Mouse (Mus musculus) liver, embryonic 11.5 days (tissue): ENCODE measurements at regions not wholly inside any gene's neighbourhood (a gene's known extent, or its start where the extent isn't known, plus 50 kb on each side); places are given as distances from the start of the nearest gene placed in this dataset.

Experiments used
- ATAC-seq: fragments of 200-750 bp; cut with Nextera tagmentation; replicated peaks from 2 replicates; pipeline ENCODE4 v1.8.0; 2017; ENCODE audit warnings: moderate number of reproducible peaks, mild to moderate bottlenecking, moderate TSS enrichment, moderate library complexity; ENCODE audit not compliant: low FRiP score
- DNase-seq: peaks from one replicate; pipeline ENCODE4 v3.0.0-alpha.2; 2017; ENCODE audit warnings: low spot score
- H3K27ac ChIP-seq: fragments of 300-500 bp; sonication (generic); 2 replicates; pipeline ENCODE4 v1.5.1; 2014; ENCODE audit warnings: mild to moderate bottlenecking, low read depth, low read length, control low read depth
- H3K27me3 ChIP-seq: fragments of 300-500 bp; sonication (generic); replicated peaks from 2 replicates; pipeline ENCODE4 v1.6.1; 2014; ENCODE audit warnings: low read length, mixed read lengths; ENCODE audit not compliant: control insufficient read depth, insufficient read depth
- H3K36me3 ChIP-seq: fragments of 300-500 bp; sonication (generic); 2 replicates; pipeline ENCODE4 v1.6.1; 2014; ENCODE audit warnings: mild to moderate bottlenecking, low read length, moderate library complexity, mixed read lengths; ENCODE audit not compliant: control insufficient read depth, insufficient read depth
- H3K4me1 ChIP-seq: fragments of 300-500 bp; sonication (generic); replicated peaks from 2 replicates; pipeline ENCODE4 v1.6.1; 2014; ENCODE audit warnings: low read length, mixed read lengths; ENCODE audit not compliant: control insufficient read depth, insufficient read depth
- H3K4me2 ChIP-seq: fragments of 300-500 bp; sonication (generic); 2 replicates; pipeline ENCODE4 v1.6.1; 2014; ENCODE audit warnings: mild to moderate bottlenecking, control low read depth, moderate library complexity
- H3K4me3 ChIP-seq: fragments of 300-500 bp; sonication (generic); 2 replicates; pipeline ENCODE4 v1.5.1; 2014; ENCODE audit warnings: low read depth, low read length, control low read depth
- H3K9ac ChIP-seq: fragments of 300-500 bp; sonication (generic); 2 replicates; pipeline ENCODE4 v1.6.1; 2014; ENCODE audit warnings: low read depth, low read length, control low read depth
- H3K9me3 ChIP-seq: fragments of 300-500 bp; sonication (generic); 2 replicates; pipeline ENCODE4 v1.6.1; 2016; ENCODE audit warnings: low read length, inconsistent platforms, mixed read lengths; ENCODE audit not compliant: control insufficient read depth
- WGBS: fragments of 180-500 bp; shearing (Covaris S2); extraction: QIAGEN DNeasy Blood & Tissue Kit; methylation state at CpG from one replicate; pipeline ENCODE4 v1.1.7; 2014; 5-methylcytosine and 5-hydroxymethylcytosine counted together

GRCm38 (mm10) chr2:166482720-166483616 lies 230.7 kb downstream of the Prex1 start:
- WGBS, result 66% methylated on average over 14 of the region's 14 CpGs
- no peak overlapping the region for H3K27ac ChIP-seq

GRCm38 (mm10) chr2:166481774-166482173 lies 231.9 kb downstream of the Prex1 start:
- ATAC-seq (no peak), DNase-seq (no peak)
- Histone ChIP-seq H3K9me3 (no peaks in the 10 kb centered on the region), H3K27ac (no peak overlapping the region), H3K9ac (no peak overlapping the region), H3K27me3 (no peaks in the 10 kb centered on the region), H3K4me1 (no peaks in the 10 kb centered on the region), H3K36me3 (no peaks in the 10 kb centered on the region), H3K4me3 (no peak overlapping the region), H3K4me2 (no peak overlapping the region)
- 78% methylated on average over 7 of the region's 7 CpGs for whole genome bisulfite sequencing

More at GRCm38 (mm10) chr2:166482720-166483616, 230.7 kb downstream of the Prex1 start:
- Histone ChIP-seq H3K4me1 (no peaks in the 10 kb centered on the region), H3K9ac (no peak overlapping the region), H3K27me3 (no peaks in the 10 kb centered on the region), H3K4me2 (no peak overlapping the region), H3K9me3 (no peaks in the 10 kb centered on the region), H3K36me3 (no peaks in the 10 kb centered on the region), H3K4me3 (no peak overlapping the region)
- ATAC-seq, result no peak
- no peak for DNase-seq

GRCm38 (mm10) chr2:166481362-166481761 lies 232.3 kb downstream of the Prex1 start:
- DNase-seq (no peak), ATAC-seq (no peak)
- Histone ChIP-seq H3K27ac (no peak overlapping the region), H3K4me3 (no peak overlapping the region), H3K4me2 (no peak overlapping the region), H3K27me3 (no peaks in the 10 kb centered on the region), H3K9ac (no peak overlapping the region), H3K36me3 (no peaks in the 10 kb centered on the region), H3K9me3 (no peaks in the 10 kb centered on the region), H3K4me1 (no peaks in the 10 kb centered on the region)
- 82% methylated on average over 6 of the region's 6 CpGs for WGBS

GRCm38 (mm10) chr2:166480883-166481282 lies 232.7 kb downstream of the Prex1 start:
- Histone ChIP-seq H3K4me1 (no peaks in the 10 kb centered on the region), H3K4me2 (no peak overlapping the region), H3K4me3 (no peak overlapping the region), H3K27ac (no peak overlapping the region), H3K9ac (no peak overlapping the region), H3K27me3 (no peaks in the 10 kb centered on the region), H3K9me3 (no peaks in the 10 kb centered on the region), H3K36me3 (no peaks in the 10 kb centered on the region)
- DNase-seq, result no peak
- 69% methylated on average over 5 of the region's 5 CpGs for WGBS
- no peak for ATAC-seq

- H3K4me1 ChIP-seq, result no peaks in the 10 kb centered on the region
- no peak overlapping the region for H3K4me3 ChIP-seq
- no peaks in the 10 kb centered on the region for H3K27me3 ChIP-seq
- no peaks in the 10 kb centered on the region for H3K36me3 ChIP-seq
- no peak for ATAC-seq
- 85% methylated on average over 6 of the region's 6 CpGs for WGBS
- DNase-seq, result no peak
- no peak overlapping the region for H3K9ac ChIP-seq
- H3K9me3 ChIP-seq, result no peaks in the 10 kb centered on the region
- H3K27ac ChIP-seq, result no peak overlapping the region
- H3K4me2 ChIP-seq, result no peak overlapping the region
Observed at GRCm38 (mm10) chr2:166476953-166477352, 236.7 kb downstream of the Prex1 start.

GRCm38 (mm10) chr2:166475624-166476023 lies 238.0 kb downstream of the Prex1 start:
- Histone ChIP-seq H3K9me3 (no peaks in the 10 kb centered on the region), H3K4me3 (no peak overlapping the region), H3K27ac (no peak overlapping the region), H3K4me2 (no peak overlapping the region), H3K27me3 (no peaks in the 10 kb centered on the region), H3K9ac (no peak overlapping the region), H3K36me3 (no peaks in the 10 kb centered on the region), H3K4me1 (no peaks in the 10 kb centered on the region)
- DNase-seq (no peak), ATAC-seq (no peak)
- 70% methylated on average over 4 of the region's 4 CpGs for WGBS

GRCm38 (mm10) chr2:166474601-166475000 lies 239.0 kb downstream of the Prex1 start:
- Histone ChIP-seq H3K36me3 (no peaks in the 10 kb centered on the region), H3K4me3 (no peak overlapping the region), H3K9ac (no peak overlapping the region), H3K27me3 (no peaks in the 10 kb centered on the region), H3K9me3 (no peaks in the 10 kb centered on the region), H3K27ac (no peak overlapping the region), H3K4me2 (no peak overlapping the region), H3K4me1 (no peaks in the 10 kb centered on the region)
- no peak for DNase-seq
- WGBS, result 71% methylated on average over 12 of the region's 12 CpGs
- ATAC-seq, result no peak

GRCm38 (mm10) chr2:166471257-166471753 lies 242.3 kb downstream of the Prex1 start:
- ATAC-seq, result no peak
- H3K27ac ChIP-seq, result no peak overlapping the region
- no peaks in the 10 kb centered on the region for H3K4me1 ChIP-seq
- no peaks in the 10 kb centered on the region for H3K36me3 ChIP-seq
- DNase-seq, result no peak
- no peaks in the 10 kb centered on the region for H3K9me3 ChIP-seq
- no peak overlapping the region for H3K4me3 ChIP-seq
- no peak overlapping the region for H3K9ac ChIP-seq
- 50% methylated on average over 6 of the region's 6 CpGs for WGBS
- no peak overlapping the region for H3K4me2 ChIP-seq
- H3K27me3 ChIP-seq, result no peaks in the 10 kb centered on the region

- no peaks in the 10 kb centered on the region for H3K4me1 ChIP-seq
- WGBS, result 78% methylated on average over 9 of the region's 9 CpGs
- DNase-seq, result no peak
- no peaks in the 10 kb centered on the region for H3K36me3 ChIP-seq
- H3K27ac ChIP-seq, result no peak overlapping the region
- no peak overlapping the region for H3K4me3 ChIP-seq
- no peaks in the 10 kb centered on the region for H3K9me3 ChIP-seq
- no peak for ATAC-seq
- no peak overlapping the region for H3K9ac ChIP-seq
- H3K27me3 ChIP-seq, result no peaks in the 10 kb centered on the region
- no peak overlapping the region for H3K4me2 ChIP-seq
Observed at GRCm38 (mm10) chr2:166469046-166469593, 244.5 kb downstream of the Prex1 start.
